ENCODE assay signal across 8 mouse cellular contexts in genomic region chr3:57448445-57448844, GRCm38 (mm10). TPM values are rescaled to one million over a fixed set of nuclear protein-coding genes. Genes with fewer than 3 reads are reported as not detected.
DNase-seq lines count a peak whose midpoint lies in the region; ATAC-seq and TF ChIP-seq lines count a peak whose summit lies in the region.
"Had no signal": no experiment of that assay in that cellular context is flagged by ENCODE, and none has a peak within 500 bp of the region (broad histone marks: within the 10 kb centered on the region; RNA-seq: fewer than 3 reads in every experiment).

No protein-coding gene starts in this region.

- H3K9ac ChIP-seq in embryonic facial prominence, embryonic 14.5 days (ENCODE audit: low read depth, low read length) = no peak overlapping the region
- no peak overlapping the region for H3K9ac ChIP-seq in lung, postnatal 0 days (replicated peaks; ENCODE audit: low read depth)
- H3K9ac ChIP-seq: limb, embryonic 12.5 days had no signal

- H3K9me3 ChIP-seq in G1E (replicated peaks) = peaks cover 14% of the 10 kb centered on the region
- no peaks in the 10 kb centered on the region for H3K9me3 ChIP-seq in embryonic facial prominence, embryonic 14.5 days (ENCODE audit: control insufficient read depth, low read length)
- no peaks in the 10 kb centered on the region for H3K9me3 ChIP-seq in lung, postnatal 0 days (ENCODE audit: low read length)
- H3K9me3 ChIP-seq: limb, embryonic 12.5 days had no signal

- DNase-seq in G1E (ENCODE audit: low spot score) = no peak
- DNase-seq in adrenal gland, postnatal 36 days = peak; percentile 65 to 82
- DNase-seq in embryonic facial prominence, embryonic 14.5 days (ENCODE audit: low spot score) = peak; percentile 92
- peak; percentile 70 to 85 for DNase-seq in heart, postnatal 14 days
- peak; percentile 38 for DNase-seq in large intestine, adult 2 months (ENCODE audit: low read depth, low spot score)
- peak; percentile 89 for DNase-seq in lung, postnatal 0 days (ENCODE audit: low spot score)
- peak; percentile 71 to 82 for DNase-seq in right cerebral cortex, adult 2 months (ENCODE audit: low spot score in 2 of 2)

- no peak overlapping the region for H3K4me2 ChIP-seq in embryonic facial prominence, embryonic 14.5 days (ENCODE audit: low read depth, low read length)
- H3K4me2 ChIP-seq in lung, postnatal 0 days (replicated peaks; ENCODE audit: low read depth, low read length) = no peak overlapping the region
- H3K4me2 ChIP-seq: limb, embryonic 12.5 days had no signal

- no peaks in the 10 kb centered on the region for H3K27me3 ChIP-seq in G1E (ENCODE audit: insufficient read depth, low read length)
- no peaks in the 10 kb centered on the region for H3K27me3 ChIP-seq in embryonic facial prominence, embryonic 14.5 days (replicated peaks; ENCODE audit: control insufficient read depth, insufficient read depth, low read length)
- no peaks in the 10 kb centered on the region for H3K27me3 ChIP-seq in lung, postnatal 0 days (replicated peaks; ENCODE audit: insufficient read depth, low read length)
- H3K27me3 ChIP-seq: limb, embryonic 12.5 days had no signal

- no peak overlapping the region for H3K4me3 ChIP-seq in G1E (ENCODE audit: low read depth, low read length)
- no peak overlapping the region for H3K4me3 ChIP-seq in embryonic facial prominence, embryonic 14.5 days (ENCODE audit: low read depth, low read length)
- H3K4me3 ChIP-seq in lung, postnatal 0 days (ENCODE audit: low read depth, low read length) = no peak overlapping the region
- H3K4me3 ChIP-seq: limb, embryonic 12.5 days had no signal

- intact Hi-C loops in heart, postnatal 14 days (cut with DNase I) = loop anchor here (1.0 to 5.0 kb wide), 2 partner anchors 111 to 181 kb away; no protein-coding TSS in a partner anchor

- H3K4me1 ChIP-seq in G1E (ENCODE audit: insufficient read depth, low read depth, low read length) = no peaks in the 10 kb centered on the region
- H3K4me1 ChIP-seq in embryonic facial prominence, embryonic 14.5 days (ENCODE audit: control insufficient read depth, insufficient read depth, low read length) = peaks cover 12% of the 10 kb centered on the region
- H3K4me1 ChIP-seq in lung, postnatal 0 days (ENCODE audit: insufficient read depth, low read depth, low read length) = 0 out of 2 replicates have a peak, but pooled peaks cover 3% of the 10 kb centered on the region
- H3K4me1 ChIP-seq: limb, embryonic 12.5 days had no signal

- TF ChIP-seq EP300 in lung, postnatal 0 days (IDR thresholded peaks at IDR 0.05) = no peak

- ATAC-seq in G1E (ENCODE audit: extremely low read depth, insufficient number of reproducible peaks, low FRiP score, poor library complexity, severe bottlenecking) = 0 out of 2 replicates have a peak, but pooled peaks have one; percentile 28
- peak; percentile 66; the same call in 1 of the 2 replicates for ATAC-seq in embryonic facial prominence, embryonic 14.5 days (ENCODE audit: low read depth)
- peak; percentile 67 for ATAC-seq in lung, postnatal 0 days

- 26% methylated on average over 5 of the region's 5 CpGs for whole genome bisulfite sequencing in embryonic facial prominence, embryonic 14.5 days
- WGBS in large intestine, adult 2 months = 28% methylated on average over 5 of the region's 5 CpGs
- 30% methylated on average over 5 of the region's 5 CpGs for WGBS in lung, postnatal 0 days

- TF ChIP-seq CTCF in G1E (IDR thresholded peaks at IDR 0.05; ENCODE audit: low read depth, low read length) = no peak
- peak; percentile 90 for TF ChIP-seq CTCF in lung, postnatal 0 days (IDR thresholded peaks at IDR 0.05)

- no peaks in the 10 kb centered on the region for H3K36me3 ChIP-seq in G1E (replicated peaks)
- no peaks in the 10 kb centered on the region for H3K36me3 ChIP-seq in embryonic facial prominence, embryonic 14.5 days (ENCODE audit: control insufficient read depth, insufficient read depth, low read length)
- H3K36me3 ChIP-seq in lung, postnatal 0 days (ENCODE audit: insufficient read depth, low read length) = no peaks in the 10 kb centered on the region
- H3K36me3 ChIP-seq: limb, embryonic 12.5 days had no signal

- H3K27ac ChIP-seq in embryonic facial prominence, embryonic 14.5 days (replicated peaks; ENCODE audit: low read depth, low read length) = 0 out of 2 replicates have a peak overlapping the region, but pooled peaks have one; percentile 28
- H3K27ac ChIP-seq in lung, postnatal 0 days (ENCODE audit: low read length) = no peak overlapping the region
- H3K27ac ChIP-seq: limb, embryonic 12.5 days had no signal

RNA-seq across cellular contexts. Expression of gene Tm4sf4, which starts 23.3 kb away (rescaled TPM):
- not detected in 2 replicates for total RNA-seq in G1E (2014; fragmentation: Nextera tagmentation)
- total RNA-seq in G1E (2017) = not detected in 2 replicates
- polyA plus RNA-seq in G1E (2012) = not detected in 2 replicates
- total RNA-seq in adrenal gland, postnatal 36 days (2021) = 1 to 10 TPM in 1 of 2 experiments, under 1 TPM in 1; 0.99 to 2.5 TPM
- 0.31 TPM in 1 of 2 replicates, not detected in the other for polyA plus RNA-seq in embryonic facial prominence, embryonic 14.5 days (2014; fragmentation: Nextera tagmentation; extraction: Ambion mirVana)
- total RNA-seq in heart, postnatal 14 days (2021) = under 1 TPM in 1 of 2 experiments, not detected in 1; 0.29 TPM
- polyA plus RNA-seq in large intestine, adult 2 months (2012; rRNA removed) = 51.1 and 85.6 TPM in 2 replicates
- polyA plus RNA-seq in lung, postnatal 0 days (2015; fragmentation: Nextera tagmentation; extraction: Ambion mirVana) = 0.08 and 0.13 TPM in 2 replicates

Comparison
In these comparisons a context has a peak if more than half of its experiments do, and no peak if none do; other contexts are left out.
1. RNA of gene Tm4sf4, which starts 23.3 kb away (polyA plus RNA-seq): 51.1 to 85.6 TPM in large intestine, adult 2 months; 0.08 to 0.13 TPM in lung, postnatal 0 days, 0.31 TPM in embryonic facial prominence, embryonic 14.5 days and not detected in G1E; every median in the first group is over 10 times any median in the second.
2. Peak in every context shown above with its lines, with median percentiles within 50 percentile points of each other: ATAC-seq.